Mouse (Mus musculus) spleen, adult 2 months (tissue): ENCODE measurements around the gene Pex3.
"Not testable (repeated sequence)": the region's sequence is repeated elsewhere in the genome, so short reads cannot be mapped to it uniquely, and the experiment has no call there.

Experiments used
- CTCF ChIP-seq: fragments of 200-500 bp; IDR thresholded peaks from 2 replicates; pipeline ENCODE4 v1.5.1; 2011; ENCODE audit warnings: mild to moderate bottlenecking, inconsistent platforms; ENCODE audit not compliant: insufficient read depth, insufficient read length, insufficient replicate concordance; ENCODE audit errors: extremely low read depth
- POLR2A ChIP-seq: fragments of 200-500 bp; IDR thresholded peaks from 2 replicates; pipeline ENCODE4 v1.6.1; 2011; ENCODE audit warnings: low read depth, low read length, inconsistent platforms

GRCm38 (mm10) chr10:13501533-13501932 is 51.4 kb downstream of the Pex3 start:
- TF ChIP-seq POLR2A, CTCF: not testable (repeated sequence)
